In the genomic region with DNA sequence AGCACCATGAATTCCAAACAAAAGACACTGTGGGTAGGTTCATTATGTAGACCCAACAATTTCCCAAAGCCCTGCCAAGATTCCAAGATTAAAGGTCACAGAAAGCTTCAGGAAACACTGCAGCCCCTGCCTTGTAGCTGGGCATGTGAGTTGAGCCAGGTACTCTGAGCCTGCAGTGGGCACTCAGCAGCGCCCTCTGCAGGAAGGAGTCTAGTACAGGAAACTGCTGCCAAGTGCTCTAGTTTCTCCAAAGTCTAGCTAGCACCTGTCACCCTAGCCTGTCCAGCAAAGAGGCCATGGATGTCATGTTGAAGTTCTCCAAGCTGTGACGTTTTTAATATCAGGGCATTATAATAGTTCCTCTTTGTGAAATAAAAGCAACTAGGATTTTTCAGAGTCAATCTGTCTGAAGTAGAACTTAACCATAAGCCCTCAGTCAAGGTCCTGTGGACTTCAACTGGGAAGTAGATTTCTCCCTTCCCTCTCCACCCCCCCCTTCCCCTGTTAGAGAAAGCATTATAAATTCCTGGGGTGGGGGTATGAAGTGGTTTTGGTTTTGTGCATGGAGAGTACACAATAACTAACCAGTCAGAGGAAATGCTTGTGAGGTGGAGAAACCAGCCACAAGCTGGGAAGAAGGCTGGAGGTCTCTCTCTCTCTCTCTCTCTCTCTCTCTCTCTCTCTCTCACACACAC, we compare ENCODE assay signal across 8 mouse cellular contexts. TPM values are rescaled to one million over a fixed set of nuclear protein-coding genes. Genes with fewer than 3 reads are reported as not detected.
DNase-seq lines count a peak whose midpoint lies in the region; ATAC-seq lines count a peak whose summit lies in the region.
"Had no signal": no experiment of that assay in that cellular context is flagged by ENCODE, and none has a peak within 500 bp of the region (broad histone marks: within the 10 kb centered on the region; RNA-seq: fewer than 3 reads in every experiment).

No protein-coding gene starts in this region.

- H3K27me3 ChIP-seq in neural tube, embryonic 11.5 days (ENCODE audit: control insufficient read depth, insufficient read depth, low read length): no peaks in the 10 kb centered on the region
- no peaks in the 10 kb centered on the region for H3K27me3 ChIP-seq in neural tube, embryonic 15.5 days (replicated peaks)
- H3K27me3 ChIP-seq in embryonic facial prominence, embryonic 10.5 days (replicated peaks; ENCODE audit: low read depth, poor library complexity, severe bottlenecking): peaks cover 23% of the 10 kb centered on the region
- H3K27me3 ChIP-seq: stomach, embryonic 15.5 days had no signal

- H3K4me2 ChIP-seq in neural tube, embryonic 11.5 days (ENCODE audit: low read depth): no peak overlapping the region
- no peak overlapping the region for H3K4me2 ChIP-seq in neural tube, embryonic 15.5 days
- H3K4me2 ChIP-seq: stomach, embryonic 15.5 days had no signal

- no peak for ATAC-seq in neural tube, embryonic 11.5 days (ENCODE audit: insufficient read depth, low FRiP score, low TSS enrichment)
- ATAC-seq in neural tube, embryonic 15.5 days (ENCODE audit: low FRiP score): no peak

- DNase-seq in neural tube, embryonic 11.5 days (ENCODE audit: low spot score): peak; percentile 56
- peak; percentile 53 for DNase-seq in adrenal gland, postnatal 25 days
- DNase-seq in embryonic facial prominence, embryonic 10.5 days (ENCODE audit: low spot score): peak; percentile 45
- DNase-seq in lung, adult 18-20 months: peak; percentile 56 to 70
- no peak for DNase-seq in right cerebral cortex, postnatal 25 days
- no peak for DNase-seq in right cerebral cortex, postnatal 4 days

- peaks cover 6% of the 10 kb centered on the region; the same call in 1 of the 2 replicates for H3K4me1 ChIP-seq in neural tube, embryonic 11.5 days (ENCODE audit: control insufficient read depth, insufficient read depth, low read length)
- peaks cover 14% of the 10 kb centered on the region for H3K4me1 ChIP-seq in neural tube, embryonic 15.5 days
- H3K4me1 ChIP-seq in embryonic facial prominence, embryonic 10.5 days: peaks cover 37% of the 10 kb centered on the region
- H3K4me1 ChIP-seq: stomach, embryonic 15.5 days had no signal

- no peaks in the 10 kb centered on the region for H3K36me3 ChIP-seq in neural tube, embryonic 11.5 days (ENCODE audit: control insufficient read depth, insufficient read depth, low read length)
- H3K36me3 ChIP-seq in neural tube, embryonic 15.5 days: no peaks in the 10 kb centered on the region
- no peaks in the 10 kb centered on the region for H3K36me3 ChIP-seq in embryonic facial prominence, embryonic 10.5 days (replicated peaks)
- H3K36me3 ChIP-seq: stomach, embryonic 15.5 days had no signal

- no peaks in the 10 kb centered on the region for H3K9me3 ChIP-seq in neural tube, embryonic 11.5 days (ENCODE audit: control insufficient read depth, low read length)
- no peaks in the 10 kb centered on the region for H3K9me3 ChIP-seq in neural tube, embryonic 15.5 days (replicated peaks)
- no peaks in the 10 kb centered on the region for H3K9me3 ChIP-seq in embryonic facial prominence, embryonic 10.5 days
- H3K9me3 ChIP-seq: stomach, embryonic 15.5 days had no signal

- H3K4me3 ChIP-seq in neural tube, embryonic 11.5 days (ENCODE audit: low read depth, low read length): no peak overlapping the region
- no peak overlapping the region for H3K4me3 ChIP-seq in neural tube, embryonic 15.5 days (replicated peaks)
- no peak overlapping the region for H3K4me3 ChIP-seq in embryonic facial prominence, embryonic 10.5 days
- H3K4me3 ChIP-seq: stomach, embryonic 15.5 days had no signal

- no peak overlapping the region for H3K9ac ChIP-seq in neural tube, embryonic 11.5 days (ENCODE audit: low read length)
- H3K9ac ChIP-seq in neural tube, embryonic 15.5 days (replicated peaks): no peak overlapping the region
- H3K9ac ChIP-seq: stomach, embryonic 15.5 days had no signal

- 21% methylated on average over 2 of the region's 2 CpGs for WGBS in neural tube, embryonic 11.5 days
- 22% methylated on average over 2 of the region's 2 CpGs for WGBS in neural tube, embryonic 15.5 days
- WGBS in embryonic facial prominence, embryonic 10.5 days: 9% methylated on average over 2 of the region's 2 CpGs

- no peak overlapping the region for H3K27ac ChIP-seq in neural tube, embryonic 11.5 days (ENCODE audit: low read depth, low read length)
- no peak overlapping the region for H3K27ac ChIP-seq in neural tube, embryonic 15.5 days (replicated peaks)
- H3K27ac ChIP-seq in embryonic facial prominence, embryonic 10.5 days (replicated peaks): no peak overlapping the region
- H3K27ac ChIP-seq: stomach, embryonic 15.5 days had no signal

RNA-seq across cellular contexts. Expression of gene Pitpnm3, which starts 9.8 kb away (rescaled TPM):
- 0.23 and 0.31 TPM in 2 replicates for polyA plus RNA-seq in neural tube, embryonic 11.5 days (2014; fragmentation: Nextera tagmentation; extraction: Ambion mirVana)
- 4.5 and 5.3 TPM in 2 replicates for polyA plus RNA-seq in neural tube, embryonic 15.5 days (2015; fragmentation: Nextera tagmentation; extraction: Ambion mirVana)
- total RNA-seq in adrenal gland, postnatal 25 days (2021): 1.8 and 1.9 TPM in 2 replicates
- polyA plus RNA-seq in embryonic facial prominence, embryonic 10.5 days (2016; fragmentation: Nextera tagmentation; extraction: Ambion mirVana): 0.23 and 0.24 TPM in 2 replicates

Comparison
In these comparisons a context has a peak if more than half of its experiments do, and no peak if none do; other contexts are left out.
1. DNase-seq: peak in neural tube, embryonic 11.5 days (single experiment), adrenal gland, postnatal 25 days (single experiment), embryonic facial prominence, embryonic 10.5 days (single experiment) and lung, adult 18-20 months (2 of 2); none in right cerebral cortex, postnatal 25 days (single experiment) and right cerebral cortex, postnatal 4 days (single experiment).